Mouse (Mus musculus) adrenal gland, postnatal 10 days (tissue): ENCODE measurements at regions not wholly inside any gene's neighbourhood (a gene's known extent, or its start where the extent isn't known, plus 50 kb on each side); places are given as distances from the start of the nearest gene placed in this dataset.
"Not testable (repeated sequence)": the region's sequence is repeated elsewhere in the genome, so short reads cannot be mapped to it uniquely, and the experiment has no call there.

Experiments
- DNase-seq: peaks from one replicate; pipeline ENCODE4 v3.0.0; 2021; ENCODE audit warnings: mixed read lengths

- no peak for DNase-seq
Measured at GRCm38 (mm10) chr4:51868250-51868649, 570.8 kb upstream of the Smc2 start.

DNA sequence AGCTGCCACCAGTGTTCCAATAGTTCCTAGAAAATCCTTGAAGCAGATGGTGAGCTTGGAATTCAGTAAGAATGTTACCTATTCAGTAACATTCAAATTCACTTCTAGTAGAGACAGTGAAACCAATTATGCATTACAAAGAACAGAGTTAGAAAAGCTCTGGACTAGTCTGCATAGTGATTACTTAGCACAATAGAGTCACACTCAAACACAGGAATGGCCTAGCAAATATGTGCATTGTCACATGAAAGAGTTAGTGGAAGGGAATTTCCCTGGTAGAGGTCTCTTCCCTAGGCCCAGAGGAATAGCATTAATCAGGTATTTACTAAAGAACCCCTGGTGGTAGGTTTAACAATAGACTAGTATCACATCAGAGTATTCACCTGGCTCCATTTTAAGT is 570.3 kb upstream of the Smc2 start:
- not testable (repeated sequence) for DNase-seq

- no peak for DNase-seq
Measured at GRCm38 (mm10) chr4:51885460-51885859, 553.6 kb upstream of the Smc2 start.

DNA sequence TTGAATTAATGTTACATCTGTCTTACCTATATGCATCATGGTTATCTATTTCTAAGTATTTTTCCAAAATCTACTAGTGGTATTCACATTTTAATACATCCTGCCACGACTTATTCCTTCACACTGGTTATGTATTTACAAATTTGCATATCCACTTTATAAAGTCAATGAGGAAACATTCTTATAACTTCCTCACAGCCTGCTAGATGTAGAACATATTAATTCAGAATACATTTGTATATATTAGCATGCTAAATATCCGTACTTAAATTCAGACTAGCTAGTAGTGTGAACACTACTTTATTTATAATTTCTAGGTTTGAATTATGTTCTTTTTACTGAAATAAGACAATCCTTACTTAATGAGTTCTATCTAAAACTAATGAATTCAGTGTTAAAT is 549.8 kb upstream of the Smc2 start:
- DNase-seq: no peak

- no peak for DNase-seq
Measured at GRCm38 (mm10) chr4:51928245-51928644, 510.8 kb upstream of the Smc2 start.

GRCm38 (mm10) chr4:51969751-51970150 is 469.3 kb upstream of the Smc2 start:
- no peak for DNase-seq

DNA sequence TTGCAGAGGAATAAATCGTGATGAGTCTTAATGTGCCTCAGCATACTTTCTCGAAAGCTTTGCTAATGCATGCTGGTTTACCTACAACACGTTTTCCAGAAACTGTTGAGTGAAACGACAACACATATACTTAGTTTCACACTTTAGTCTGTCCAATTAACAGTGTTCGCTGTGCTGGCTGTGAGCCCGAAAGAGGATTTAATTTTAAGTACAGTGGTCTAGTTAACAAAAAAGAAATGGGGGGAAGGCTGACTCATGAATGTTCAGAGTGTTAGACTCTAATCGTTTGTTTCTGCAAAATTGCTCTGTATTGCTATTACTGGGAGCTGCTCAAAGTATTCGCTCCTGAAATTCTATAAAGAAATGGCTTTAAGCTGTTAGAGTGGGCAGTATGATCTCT is 460.1 kb upstream of the Smc2 start:
- no peak for DNase-seq

DNA sequence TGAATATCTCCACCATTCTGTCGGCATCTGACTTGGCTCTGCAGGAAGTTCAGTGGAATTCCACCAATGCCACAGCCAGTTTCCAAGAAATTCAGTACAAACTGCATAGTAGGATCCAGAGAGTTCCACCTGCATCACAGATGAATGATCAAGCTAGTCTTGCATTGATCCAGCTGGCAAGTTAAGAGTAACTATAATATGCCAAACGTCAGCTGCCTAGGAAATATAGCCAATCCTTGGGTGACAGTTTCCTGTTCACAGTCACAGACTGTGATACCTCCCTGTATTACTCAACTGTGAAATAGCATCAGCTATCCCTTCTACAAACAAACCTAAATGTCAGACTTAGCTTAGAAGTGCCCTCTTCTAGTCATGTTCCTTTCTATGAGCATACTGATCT is 446.6 kb upstream of the Smc2 start:
- DNase-seq: no peak

GRCm38 (mm10) chr4:52036765-52037353 is 402.2 kb upstream of the Smc2 start:
- DNase-seq: no peak

DNA sequence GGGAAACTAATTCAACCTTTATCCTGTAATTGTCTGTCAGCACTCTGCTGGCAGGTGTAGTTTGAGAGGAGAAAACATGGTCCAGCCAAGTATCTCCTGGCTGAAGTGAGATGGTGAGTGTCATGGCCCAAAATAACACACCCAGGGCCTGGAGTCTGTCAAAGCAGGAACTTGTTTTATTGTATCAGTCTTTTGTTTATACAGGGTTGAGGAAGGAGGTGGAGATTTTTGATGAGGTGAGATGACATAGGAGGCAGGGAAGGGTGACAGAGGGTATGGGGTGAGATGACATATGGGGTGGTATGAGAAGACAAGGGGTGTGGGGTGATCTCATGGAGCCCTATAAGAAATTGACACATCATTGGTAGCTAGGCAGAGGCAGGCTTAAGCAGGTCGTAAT is 395.6 kb upstream of the Smc2 start:
- no peak for DNase-seq

DNA sequence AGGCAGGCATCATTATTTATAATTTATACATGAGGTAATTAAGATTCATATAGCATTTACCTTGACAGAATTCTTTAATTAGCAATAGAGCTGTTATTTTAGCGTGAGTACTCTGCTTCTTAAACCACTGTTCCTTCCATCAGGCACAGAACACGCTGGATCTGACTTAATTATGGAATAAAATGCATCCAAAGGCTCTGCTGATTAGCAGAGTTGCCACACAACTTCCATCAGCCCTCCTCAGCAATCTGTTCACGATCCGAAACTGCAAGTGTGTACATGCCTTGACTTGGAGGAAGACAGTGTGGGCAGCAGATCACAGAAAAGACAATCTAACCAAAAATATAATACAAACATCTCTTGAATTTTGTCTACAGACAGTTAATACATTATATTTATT is 388.1 kb upstream of the Smc2 start:
- DNase-seq: no peak

DNA sequence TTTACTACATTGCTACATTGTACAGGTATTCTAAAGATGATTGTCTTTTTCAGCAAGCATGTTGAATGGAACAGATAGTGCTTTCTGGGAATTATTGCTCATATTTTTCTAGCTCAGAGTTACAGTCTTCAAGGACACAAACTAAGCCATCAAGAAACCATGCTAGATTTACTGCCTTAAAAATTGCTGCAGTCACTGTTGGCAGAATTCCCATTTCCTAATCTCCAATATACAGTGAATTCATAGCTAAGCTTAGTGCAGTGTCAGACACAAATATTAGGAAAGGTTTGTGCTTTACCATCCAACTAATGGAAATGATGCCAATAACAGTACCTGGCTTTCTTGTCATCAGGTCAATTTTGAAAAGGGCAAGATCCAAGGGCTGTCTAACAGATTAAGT is 383.0 kb upstream of the Smc2 start:
- peak; percentile 3 for DNase-seq

- no peak for DNase-seq
Measured at GRCm38 (mm10) chr4:52060031-52060430, 379.0 kb upstream of the Smc2 start.

DNA sequence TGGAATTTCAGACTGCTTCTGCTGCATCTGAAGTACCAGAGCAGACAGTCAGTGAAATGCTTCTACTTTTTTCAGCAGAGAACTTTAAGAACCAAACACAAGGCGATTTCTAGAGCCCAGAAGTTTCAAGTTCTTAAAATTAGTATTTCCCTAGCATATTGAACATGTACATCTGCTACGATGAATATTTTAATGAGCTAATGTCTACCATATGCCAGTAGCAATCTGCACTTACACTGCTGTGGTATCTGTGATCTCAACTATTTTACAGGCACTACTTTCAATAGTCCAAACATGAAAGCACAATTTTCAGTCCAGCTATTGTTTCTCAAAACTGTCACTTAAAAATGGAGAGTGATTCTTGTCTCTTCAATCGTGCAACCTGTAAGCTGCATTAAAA is 339.9 kb upstream of the Smc2 start:
- no peak for DNase-seq

DNA sequence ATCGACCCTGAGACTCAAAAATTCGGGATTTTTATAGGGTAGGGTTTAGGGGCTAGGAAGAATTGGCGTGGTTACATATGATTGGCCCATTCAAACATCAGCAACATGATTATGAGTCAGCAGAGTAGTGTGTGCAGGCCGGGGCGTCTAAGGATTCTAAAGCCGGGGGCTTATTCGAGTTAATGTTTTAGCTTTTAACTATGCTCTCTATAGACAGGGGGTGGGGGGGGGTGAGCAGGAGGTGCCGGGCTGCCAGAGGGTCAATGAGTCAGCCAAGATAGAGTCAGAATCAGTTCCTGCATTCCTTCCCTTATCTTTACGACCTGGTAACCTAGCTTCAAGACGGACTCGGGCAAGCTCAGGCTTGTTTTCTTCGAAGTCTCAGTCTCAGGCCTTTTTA is 333.2 kb upstream of the Smc2 start:
- DNase-seq: no peak

DNA sequence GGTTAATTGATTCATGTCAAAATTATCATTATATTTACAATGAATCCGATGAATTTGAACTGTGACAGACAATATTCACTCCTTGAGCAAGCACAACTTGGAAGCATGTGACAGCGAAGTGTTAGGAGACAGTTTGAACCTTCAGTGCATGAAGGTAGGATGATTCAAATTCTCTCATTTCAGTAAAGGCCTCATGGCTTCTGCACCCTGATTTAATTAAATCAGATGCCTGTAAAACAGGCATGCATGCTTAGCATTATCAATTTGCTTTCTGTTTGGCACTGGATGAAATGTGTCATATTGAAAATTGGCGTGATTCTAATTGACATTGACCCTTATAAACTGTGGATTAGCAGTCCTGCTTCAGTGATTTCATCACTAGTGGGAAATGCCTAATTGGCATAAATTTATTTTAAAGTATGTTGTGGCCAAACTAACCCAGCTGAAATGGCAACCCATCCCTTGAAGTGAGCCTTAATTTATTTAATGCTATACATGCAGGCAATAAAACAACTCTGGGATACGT is 321.2 kb upstream of the Smc2 start:
- no peak for DNase-seq

DNA sequence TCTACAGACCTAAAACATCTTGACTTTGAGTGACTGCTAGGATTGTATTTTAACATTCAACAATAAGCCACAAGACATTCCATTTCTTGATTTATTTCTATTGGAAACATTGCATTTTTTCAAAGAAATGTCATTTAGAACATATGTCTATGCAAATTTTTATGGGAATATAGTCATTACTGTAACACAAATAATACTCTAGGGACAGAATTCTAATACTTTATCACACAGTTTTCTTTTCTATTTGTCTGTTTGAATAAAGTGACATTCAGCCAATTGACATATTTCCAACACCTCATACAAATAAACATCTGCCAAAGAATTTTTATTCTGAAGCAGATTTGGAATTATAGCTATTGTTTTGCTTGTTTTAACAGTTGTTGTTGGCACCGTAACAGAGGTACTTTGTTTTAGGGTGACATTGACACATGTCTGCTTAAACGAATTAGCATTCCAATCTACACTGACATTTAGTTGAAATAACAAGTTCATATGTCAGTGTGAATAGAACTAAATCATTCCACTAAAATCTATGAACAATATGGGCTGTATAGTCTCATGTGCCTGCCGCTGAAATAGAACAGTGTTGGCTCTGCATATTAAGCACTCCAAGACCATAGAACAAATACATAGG is 320.5 kb upstream of the Smc2 start:
- DNase-seq: no peak

DNA sequence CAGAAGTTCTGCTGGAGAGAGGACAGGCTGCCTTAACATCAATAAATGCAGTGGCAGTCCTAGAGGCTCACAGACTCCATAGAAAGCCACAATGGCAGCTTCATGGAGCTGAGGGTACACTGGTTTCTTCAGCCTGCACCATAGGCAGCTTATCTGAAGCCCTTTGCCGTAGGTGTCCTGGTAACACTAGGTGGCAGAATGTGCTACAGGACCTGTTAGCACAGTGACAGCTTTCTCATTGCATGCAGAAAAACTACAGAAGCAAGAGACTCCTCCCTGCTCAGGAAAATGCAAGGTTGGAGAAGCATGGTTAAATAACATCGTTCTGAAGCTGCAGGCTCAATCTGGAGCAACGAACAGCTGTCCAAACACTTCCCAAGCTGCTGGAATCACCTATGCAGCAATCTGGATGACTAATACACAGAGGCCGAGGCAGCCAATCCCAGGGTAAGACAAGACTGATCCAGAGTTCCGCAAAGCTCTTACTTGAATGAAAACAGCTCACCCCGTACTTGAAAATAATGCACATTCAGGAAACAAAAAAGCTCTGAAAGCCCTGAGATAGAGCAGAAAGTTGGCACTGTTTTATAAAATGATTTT is 286.4 kb upstream of the Smc2 start:
- DNase-seq: no peak

DNA sequence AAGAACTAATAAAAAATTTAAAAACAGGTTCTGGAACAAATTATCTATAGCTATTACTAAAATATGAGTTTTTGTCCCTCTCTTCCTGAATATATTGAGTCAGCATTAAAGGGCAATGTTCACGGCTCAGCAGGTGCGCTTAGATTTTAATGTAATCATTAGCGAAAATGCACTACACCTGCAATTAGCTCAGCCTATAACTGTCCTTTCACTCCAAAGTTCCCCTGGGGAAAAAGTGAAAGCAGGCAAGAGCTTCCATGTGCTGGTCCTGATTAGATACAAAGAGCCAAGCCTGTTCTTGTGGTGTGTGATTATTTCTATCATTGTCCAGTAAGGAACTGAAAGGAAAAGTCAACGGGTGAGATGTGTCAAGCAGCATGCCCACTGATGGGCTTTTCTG is 262.8 kb upstream of the Smc2 start:
- DNase-seq: no peak

DNA sequence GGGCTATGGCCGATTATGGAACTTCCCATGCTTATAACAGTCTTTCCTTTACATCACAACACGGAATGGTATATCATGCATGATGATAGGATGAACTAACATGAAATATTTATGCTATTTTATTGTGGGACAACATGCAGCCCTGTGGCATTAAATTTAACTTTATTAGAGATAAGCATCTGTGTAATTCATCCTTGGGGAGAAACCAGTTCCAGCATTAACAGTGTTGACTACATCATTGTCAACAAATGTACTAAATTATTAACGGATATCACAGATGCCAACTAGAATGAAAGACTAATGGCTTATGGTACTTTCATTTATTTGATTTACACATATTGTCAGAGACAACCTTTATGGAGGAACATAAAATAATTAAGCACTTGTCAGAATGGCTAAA is 241.3 kb upstream of the Smc2 start:
- DNase-seq: no peak

DNA sequence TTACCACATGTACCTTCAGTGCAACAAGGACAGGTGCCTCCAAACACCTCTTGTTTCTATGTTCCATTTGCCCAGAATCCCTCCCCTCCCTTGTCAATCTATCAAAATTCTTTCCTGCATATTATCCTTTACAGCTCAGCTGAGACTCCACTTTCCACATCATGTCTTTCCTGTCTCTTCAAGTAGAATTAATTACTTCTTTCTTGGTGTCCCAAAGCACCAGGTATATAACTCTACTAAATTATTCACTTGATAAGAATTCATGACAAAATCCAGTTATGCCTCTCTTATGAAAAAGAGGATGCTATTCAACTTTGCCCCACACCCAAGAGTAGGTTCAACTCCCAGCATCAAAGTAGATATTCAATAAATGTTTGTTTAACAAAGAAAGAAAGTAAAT is 228.4 kb upstream of the Smc2 start:
- DNase-seq: no peak

- DNase-seq: no peak
Measured at GRCm38 (mm10) chr4:52211022-52211421, 228.0 kb upstream of the Smc2 start.

- no peak for DNase-seq
Measured at GRCm38 (mm10) chr4:52213363-52213762, 225.7 kb upstream of the Smc2 start.
